Mouse (Mus musculus): Measurements from ENCODE around the gene Ccdc149. TPM values are rescaled to one million over a fixed set of nuclear protein-coding genes. Genes with fewer than 3 reads are reported as not detected.

The Ccdc149 gene
- polyA plus RNA-seq, 1 experiment from 2014 or later, result 11.7 TPM

DNA sequence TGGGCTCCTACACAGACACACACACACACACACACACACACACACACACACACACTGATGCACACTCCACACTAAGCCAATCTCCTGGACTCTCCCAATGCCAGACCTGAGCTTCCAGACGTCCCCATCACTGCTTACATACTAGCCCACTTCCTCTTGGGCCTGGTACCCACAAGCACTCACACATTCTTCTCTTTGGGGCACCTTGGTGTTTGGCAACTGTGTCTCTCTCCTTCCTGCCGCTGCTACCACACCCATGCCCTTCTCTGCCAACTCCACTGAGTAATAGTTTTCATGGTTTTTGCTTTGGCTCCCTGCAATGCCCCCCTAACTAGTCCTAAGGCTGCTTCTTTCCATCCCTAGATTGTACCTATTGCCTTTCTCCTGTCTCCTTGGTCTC, 104.7 kb downstream of the Ccdc149 start:
- Histone ChIP-seq H3K4me1 (peaks cover 8% of the 10 kb centered on the region; the same call in 1 of the 2 replicates), H3K4me3 (no peak overlapping the region), H3K27ac (replicated peaks) (no peak overlapping the region), H3K36me3 (no peaks in the 10 kb centered on the region), H3K4me2 (replicated peaks) (no peak overlapping the region), H3K9me3 (no peaks in the 10 kb centered on the region), H3K27me3 (no peaks in the 10 kb centered on the region), H3K9ac (replicated peaks) (no peak overlapping the region)
- ATAC-seq (replicated peaks), result no peak
- 75% methylated on average over 2 of the region's 2 CpGs for whole genome bisulfite sequencing

DNA sequence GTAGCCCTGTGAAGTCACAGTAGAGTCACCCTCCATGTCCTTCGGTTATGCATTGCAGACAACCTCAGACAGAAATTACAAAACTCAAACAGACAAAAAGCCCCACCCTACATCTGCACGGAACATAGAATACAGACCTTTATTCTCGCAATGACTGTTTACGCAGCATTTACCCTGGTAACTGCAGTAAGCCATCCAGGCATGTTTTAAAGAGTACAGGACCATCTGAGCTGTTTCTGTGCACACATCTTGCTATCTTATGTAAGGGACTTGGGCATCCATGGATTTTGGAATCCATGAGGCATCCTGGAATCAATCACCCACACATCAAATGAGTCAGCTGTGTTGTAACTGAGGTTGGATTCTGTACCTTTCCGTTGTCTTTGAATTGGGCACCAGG, 105.4 kb downstream of the Ccdc149 start:
- WGBS, result 91% methylated on average over 5 of the region's 5 CpGs
- no peak for ATAC-seq (replicated peaks)
- Histone ChIP-seq H3K4me3 (no peak overlapping the region), H3K36me3 (no peaks in the 10 kb centered on the region), H3K4me1 (peaks cover 8% of the 10 kb centered on the region; the same call in 1 of the 2 replicates), H3K4me2 (replicated peaks) (no peak overlapping the region), H3K27ac (replicated peaks) (no peak overlapping the region), H3K9ac (replicated peaks) (no peak overlapping the region), H3K9me3 (no peaks in the 10 kb centered on the region), H3K27me3 (no peaks in the 10 kb centered on the region)

DNA sequence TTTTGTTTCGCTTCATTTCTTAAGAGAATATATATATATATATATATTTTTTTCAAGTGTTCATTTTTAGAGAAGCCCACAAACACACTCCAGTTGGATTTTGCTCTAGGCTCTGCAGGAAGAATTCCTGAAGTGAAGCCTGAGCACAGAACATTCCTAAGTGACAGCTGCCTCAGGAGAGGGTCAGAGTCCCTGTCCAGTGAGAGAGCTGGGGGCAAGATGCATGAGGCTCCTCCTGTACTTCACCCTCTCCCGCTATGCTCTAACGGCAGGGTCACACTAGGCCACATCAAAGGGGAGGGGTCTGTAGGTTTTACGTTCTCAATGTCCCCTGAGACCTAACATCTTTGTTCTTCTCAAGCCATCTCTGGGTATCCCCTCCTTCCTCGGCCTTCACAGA, 106.8 kb downstream of the Ccdc149 start:
- no peaks in the 10 kb centered on the region for H3K27me3 ChIP-seq
- WGBS, result 73% methylated on average over 5 of the region's 5 CpGs
- no peak overlapping the region for H3K4me3 ChIP-seq
- H3K36me3 ChIP-seq, result no peaks in the 10 kb centered on the region
- no peaks in the 10 kb centered on the region for H3K9me3 ChIP-seq
- ATAC-seq (replicated peaks), result no peak
- H3K9ac ChIP-seq (replicated peaks), result no peak overlapping the region
- peaks cover 8% of the 10 kb centered on the region; the same call in 1 of the 2 replicates for H3K4me1 ChIP-seq
- H3K4me2 ChIP-seq (replicated peaks), result no peak overlapping the region
- no peak overlapping the region for H3K27ac ChIP-seq (replicated peaks)

DNA sequence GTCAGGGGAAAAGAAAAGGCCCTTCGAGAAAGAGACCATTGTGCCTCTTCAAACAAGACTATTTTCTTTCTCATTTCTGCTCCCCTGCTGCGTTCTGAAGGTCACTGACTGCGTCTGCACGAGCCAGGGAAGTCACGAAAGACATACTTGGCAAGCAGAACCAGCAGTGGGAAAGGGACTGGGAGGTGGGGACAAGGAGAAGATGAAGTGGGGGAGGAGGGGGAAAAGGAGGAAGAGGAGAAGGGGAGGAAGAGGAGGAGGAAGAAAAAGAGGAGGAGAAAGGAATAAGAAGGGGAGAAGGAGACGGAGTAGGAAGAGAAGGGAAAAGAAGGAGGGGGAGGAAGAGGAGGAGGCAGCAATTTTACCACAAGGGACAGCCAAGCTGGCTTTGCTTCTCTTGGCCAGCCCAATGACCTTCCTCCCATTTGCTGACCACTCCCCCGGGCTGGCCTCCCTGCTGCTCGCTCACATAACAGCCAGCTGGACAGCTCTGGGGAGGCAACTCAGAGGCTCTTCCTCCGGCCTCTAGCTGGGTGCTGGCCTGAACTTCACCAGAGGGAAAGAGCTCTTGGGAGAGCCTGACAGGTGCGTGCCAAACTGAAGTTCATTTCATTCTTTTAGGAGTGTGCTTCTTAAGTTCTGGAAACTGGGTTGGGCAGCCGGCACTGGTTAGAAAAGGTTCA, 107.7 kb downstream of the Ccdc149 start, which contains the start of gene Sod3:
TSS of gene Sod3 (plus strand) at position 324 of the 683 bp plus-strand sequence.
- WGBS, result 21% methylated on average over 11 of the region's 11 CpGs
- no peak within 1 kb of the TSS for H3K4me3 ChIP-seq
- no peaks in the 10 kb centered on the region for H3K9me3 ChIP-seq
- H3K4me1 ChIP-seq, result peaks cover 6% of the 10 kb centered on the region; the same call in 1 of the 2 replicates
- H3K36me3 ChIP-seq, result no peaks in the 10 kb centered on the region
- H3K27me3 ChIP-seq, result no peaks in the 10 kb centered on the region
- ATAC-seq (replicated peaks), result no peak
- no peak within 1 kb of the TSS for H3K27ac ChIP-seq (replicated peaks)
- H3K4me2 ChIP-seq (replicated peaks), result no peak within 1 kb of the TSS
- H3K9ac ChIP-seq (replicated peaks), result no peak within 1 kb of the TSS

DNA sequence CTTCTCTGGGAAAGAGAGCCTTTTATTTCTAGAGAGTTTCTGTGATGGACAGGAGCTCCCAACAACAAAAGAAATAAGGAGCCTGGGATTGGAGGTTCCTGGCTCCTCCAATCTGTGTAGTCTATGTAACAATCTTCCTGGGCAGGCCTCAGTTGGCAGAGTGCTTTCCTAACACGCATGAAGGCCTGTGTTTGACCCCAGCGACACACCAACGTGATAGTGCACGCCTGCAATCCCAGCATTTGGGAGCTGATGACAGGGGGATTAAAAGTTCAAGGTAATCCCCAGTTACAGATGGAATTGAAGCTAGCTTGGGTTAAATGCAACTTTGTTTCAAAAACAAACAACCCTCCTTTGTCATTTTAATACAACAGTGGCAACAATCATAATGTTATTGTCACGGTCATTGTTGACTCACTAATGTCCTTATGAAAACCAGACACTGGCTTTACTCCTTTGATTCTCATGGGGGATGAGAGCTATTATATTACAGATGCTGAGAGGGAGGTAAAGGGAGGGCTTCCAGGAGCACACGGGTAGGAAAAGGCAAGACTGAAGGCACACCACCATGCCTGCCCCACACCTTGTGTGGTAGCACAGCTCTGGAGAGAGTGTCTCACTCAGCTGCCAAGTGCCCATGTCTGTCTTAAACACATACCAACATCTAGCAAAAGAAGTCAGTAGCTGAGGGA, 108.4 kb downstream of the Ccdc149 start:
- H3K9me3 ChIP-seq, result no peaks in the 10 kb centered on the region
- no peak for ATAC-seq (replicated peaks)
- H3K27ac ChIP-seq (replicated peaks), result no peak overlapping the region
- H3K9ac ChIP-seq (replicated peaks), result no peak overlapping the region
- H3K4me2 ChIP-seq (replicated peaks), result no peak overlapping the region
- H3K4me1 ChIP-seq, result no peaks in the 10 kb centered on the region
- H3K27me3 ChIP-seq, result no peaks in the 10 kb centered on the region
- H3K36me3 ChIP-seq, result no peaks in the 10 kb centered on the region
- H3K4me3 ChIP-seq, result no peak overlapping the region
- 72% methylated on average over 6 of the region's 6 CpGs for whole genome bisulfite sequencing

DNA sequence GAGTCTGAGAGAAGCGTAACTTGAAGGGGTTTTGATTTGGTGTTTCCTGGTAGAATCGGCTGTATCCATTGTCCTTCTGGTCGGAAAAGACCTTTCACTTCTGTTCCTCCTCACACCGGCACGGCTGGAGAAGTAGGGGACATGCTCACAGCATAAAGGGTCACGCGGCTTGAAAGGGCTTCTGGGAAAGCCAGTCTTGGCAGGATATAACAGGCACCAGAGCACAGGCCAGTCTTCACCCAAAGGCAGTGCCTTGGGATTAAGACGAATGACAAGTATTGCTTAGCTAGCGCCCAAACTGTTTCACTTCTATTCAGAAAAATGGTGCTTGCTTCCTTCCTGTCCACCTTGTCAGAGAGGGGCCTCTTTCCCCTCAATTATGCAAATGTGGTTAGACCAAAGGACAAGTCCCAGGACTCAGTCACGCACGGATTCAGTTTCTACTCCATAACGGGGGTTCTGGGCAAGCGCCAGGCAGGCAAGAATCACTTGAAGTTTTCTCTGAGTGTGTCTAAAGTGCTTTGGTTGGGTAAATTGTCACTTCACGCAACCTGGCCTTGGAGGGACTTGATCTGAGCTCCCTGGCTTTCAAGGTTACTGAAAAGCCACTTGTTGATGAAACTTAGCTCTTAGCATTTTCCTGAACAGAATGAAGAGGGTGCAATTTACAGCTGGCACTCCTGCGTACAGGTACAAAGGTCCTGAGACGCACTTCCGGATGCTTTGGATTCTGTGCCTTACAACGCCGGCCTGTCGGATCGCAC, 110.9 kb downstream of the Ccdc149 start:
- Histone ChIP-seq H3K27ac (replicated peaks) (no peak overlapping the region), H3K9me3 (no peaks in the 10 kb centered on the region), H3K4me1 (no peaks in the 10 kb centered on the region), H3K27me3 (no peaks in the 10 kb centered on the region), H3K4me3 (no peak overlapping the region), H3K36me3 (no peaks in the 10 kb centered on the region), H3K9ac (replicated peaks) (no peak overlapping the region), H3K4me2 (replicated peaks) (no peak overlapping the region)
- 65% methylated on average over 21 of the region's 21 CpGs for WGBS
- no peak for ATAC-seq (replicated peaks)

DNA sequence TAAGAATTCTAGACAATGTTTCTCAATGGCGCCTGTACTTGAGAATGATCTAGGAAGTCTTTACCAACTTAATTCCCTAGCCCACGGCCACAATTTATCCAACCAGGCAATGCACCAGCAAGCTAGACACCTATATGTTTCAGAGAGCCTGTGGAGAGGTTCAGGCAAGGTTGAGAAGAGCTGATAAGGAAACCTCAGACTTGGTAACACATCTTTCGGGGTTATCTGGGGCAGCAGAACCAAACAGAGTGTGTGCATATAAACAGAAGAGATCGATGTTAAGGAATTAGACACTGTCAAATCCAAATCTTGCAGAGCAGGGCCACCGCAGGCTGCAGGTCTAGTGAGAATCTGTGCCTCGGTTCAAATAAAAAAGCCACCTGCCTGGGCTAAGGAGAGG, 113.2 kb downstream of the Ccdc149 start:
- H3K4me2 ChIP-seq (replicated peaks), result no peak overlapping the region
- no peaks in the 10 kb centered on the region for H3K36me3 ChIP-seq
- no peak overlapping the region for H3K27ac ChIP-seq (replicated peaks)
- no peak overlapping the region for H3K9ac ChIP-seq (replicated peaks)
- no peak overlapping the region for H3K4me3 ChIP-seq
- H3K9me3 ChIP-seq, result no peaks in the 10 kb centered on the region
- no peak for ATAC-seq (replicated peaks)
- 90% methylated on average over 6 of the region's 6 CpGs for WGBS
- no peaks in the 10 kb centered on the region for H3K4me1 ChIP-seq
- no peaks in the 10 kb centered on the region for H3K27me3 ChIP-seq

DNA sequence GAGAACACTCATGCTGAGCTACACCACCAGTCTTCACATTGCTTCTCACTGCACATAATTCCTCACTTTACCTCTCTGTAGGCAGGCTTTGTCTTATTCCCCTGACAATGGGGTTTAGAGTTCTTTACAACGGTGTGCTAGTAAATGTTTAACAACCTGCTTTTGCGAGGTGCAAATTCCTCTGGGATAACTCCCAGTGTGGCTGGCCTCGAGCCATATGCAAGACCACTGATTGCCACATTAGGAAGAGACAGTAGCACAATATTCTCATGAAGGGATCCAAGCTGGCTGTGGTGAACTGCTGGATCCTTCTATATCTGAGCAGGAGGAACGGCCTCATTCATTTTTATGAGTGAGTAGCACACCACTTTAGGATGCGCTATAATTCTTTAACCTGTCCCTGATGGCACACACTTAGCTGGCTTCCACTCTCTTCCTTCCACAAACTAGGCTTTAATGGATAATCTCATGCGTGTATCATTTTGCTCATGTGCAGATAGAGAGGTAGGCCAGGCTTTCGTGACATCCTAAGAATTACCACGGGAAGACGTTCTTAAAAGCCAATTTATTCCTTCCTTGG, 114.1 kb downstream of the Ccdc149 start:
- Histone ChIP-seq H3K4me2 (replicated peaks) (no peak overlapping the region), H3K9me3 (no peaks in the 10 kb centered on the region), H3K9ac (replicated peaks) (no peak overlapping the region), H3K4me1 (no peaks in the 10 kb centered on the region), H3K27me3 (no peaks in the 10 kb centered on the region), H3K4me3 (no peak overlapping the region), H3K36me3 (no peaks in the 10 kb centered on the region), H3K27ac (replicated peaks) (no peak overlapping the region)
- 65% methylated on average over 9 of the region's 9 CpGs for WGBS
- ATAC-seq (replicated peaks), result no peak

DNA sequence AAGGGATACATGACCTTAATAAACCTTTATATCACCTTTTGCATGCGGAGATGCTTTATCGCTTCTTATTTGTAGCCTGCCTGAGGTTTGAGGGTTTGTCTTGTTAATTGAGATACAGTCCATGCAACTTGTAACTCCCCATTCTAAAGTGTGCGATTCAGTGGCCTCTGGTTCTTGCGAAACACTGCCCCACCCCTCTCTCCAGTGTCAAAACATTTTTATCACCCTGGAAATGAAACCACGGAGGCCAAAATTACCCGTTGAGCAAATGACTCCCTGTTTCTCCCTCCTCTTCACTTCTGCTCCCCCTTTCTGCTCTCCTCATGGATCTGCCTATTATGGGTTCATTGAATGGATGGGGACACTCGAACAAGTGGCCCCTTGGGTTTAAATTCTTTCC, 115.7 kb downstream of the Ccdc149 start:
- Histone ChIP-seq H3K27me3 (no peaks in the 10 kb centered on the region), H3K4me3 (no peak overlapping the region), H3K4me2 (replicated peaks) (no peak overlapping the region), H3K27ac (replicated peaks) (no peak overlapping the region), H3K9me3 (no peaks in the 10 kb centered on the region), H3K36me3 (no peaks in the 10 kb centered on the region), H3K4me1 (no peaks in the 10 kb centered on the region), H3K9ac (replicated peaks) (no peak overlapping the region)
- ATAC-seq (replicated peaks), result no peak
- WGBS, result 86% methylated on average over 7 of the region's 7 CpGs

DNA sequence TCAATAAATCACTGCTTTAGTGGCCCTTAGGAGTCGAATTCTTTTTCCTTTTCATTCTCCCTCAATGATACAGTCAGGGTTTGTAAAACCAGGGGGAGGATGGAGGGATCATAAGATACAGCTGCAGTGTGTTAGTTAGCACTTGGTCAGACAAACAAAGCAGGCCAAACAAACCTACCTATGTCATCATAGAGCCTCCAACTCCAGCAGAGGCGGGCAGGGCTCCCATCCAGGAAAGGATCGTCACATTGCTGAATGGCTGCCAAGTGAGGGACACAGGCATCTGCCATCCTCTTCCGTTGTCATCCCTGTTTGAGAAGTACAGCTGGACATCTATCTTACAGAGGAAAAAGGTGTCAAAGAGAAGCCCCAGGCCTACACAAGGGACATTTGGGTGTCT, 116.9 kb downstream of the Ccdc149 start:
- no peaks in the 10 kb centered on the region for H3K4me1 ChIP-seq
- no peak overlapping the region for H3K9ac ChIP-seq (replicated peaks)
- no peaks in the 10 kb centered on the region for H3K36me3 ChIP-seq
- no peak overlapping the region for H3K4me2 ChIP-seq (replicated peaks)
- no peak for ATAC-seq (replicated peaks)
- H3K4me3 ChIP-seq, result no peak overlapping the region
- 65% methylated on average over 4 of the region's 4 CpGs for WGBS
- no peak overlapping the region for H3K27ac ChIP-seq (replicated peaks)
- H3K27me3 ChIP-seq, result no peaks in the 10 kb centered on the region
- H3K9me3 ChIP-seq, result no peaks in the 10 kb centered on the region

DNA sequence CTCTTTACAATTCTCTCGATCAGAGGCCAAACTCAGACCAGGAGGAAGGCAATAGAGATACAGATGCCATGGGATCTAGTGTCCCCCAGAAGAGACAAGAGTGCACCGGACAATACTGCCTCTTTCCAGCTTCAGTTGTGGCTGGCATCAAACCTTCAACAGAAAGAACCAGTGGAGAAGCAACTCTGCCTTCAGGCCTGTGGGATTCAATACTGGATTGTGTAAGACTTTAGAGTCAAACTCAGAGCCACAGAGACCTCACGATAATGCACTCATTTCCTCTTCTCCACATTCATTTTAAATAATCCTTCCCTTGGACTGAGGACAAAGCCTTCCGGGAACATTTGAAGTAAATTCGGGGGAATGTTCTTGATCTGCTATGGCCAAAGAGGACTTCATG, 118.6 kb downstream of the Ccdc149 start:
- no peak overlapping the region for H3K4me2 ChIP-seq (replicated peaks)
- no peaks in the 10 kb centered on the region for H3K36me3 ChIP-seq
- no peak overlapping the region for H3K9ac ChIP-seq (replicated peaks)
- ATAC-seq (replicated peaks), result no peak
- no peak overlapping the region for H3K27ac ChIP-seq (replicated peaks)
- WGBS, result 72% methylated on average over 5 of the region's 5 CpGs
- H3K9me3 ChIP-seq, result no peaks in the 10 kb centered on the region
- H3K27me3 ChIP-seq, result no peaks in the 10 kb centered on the region
- H3K4me1 ChIP-seq, result no peaks in the 10 kb centered on the region
- no peak overlapping the region for H3K4me3 ChIP-seq

DNA sequence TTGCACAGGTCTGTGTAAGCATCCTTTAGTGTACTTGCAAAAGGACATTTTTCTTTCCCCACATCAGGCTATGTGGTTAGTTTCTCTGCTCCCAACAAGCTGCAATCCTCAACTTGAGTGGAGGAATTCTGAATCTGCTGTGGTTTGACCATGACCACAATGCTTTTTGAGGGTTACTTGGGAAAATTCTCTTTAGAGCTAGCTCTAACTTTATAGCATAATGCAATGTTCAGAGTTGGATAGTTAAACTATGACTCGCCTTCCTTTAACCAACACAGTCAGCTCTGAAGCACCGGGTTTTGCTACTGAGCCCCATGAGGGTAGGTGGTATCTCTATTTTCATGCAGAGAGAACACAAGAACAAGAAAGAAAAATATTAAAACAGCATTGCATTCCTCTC, 119.8 kb downstream of the Ccdc149 start:
- no peaks in the 10 kb centered on the region for H3K9me3 ChIP-seq
- H3K4me2 ChIP-seq (replicated peaks), result no peak overlapping the region
- H3K4me3 ChIP-seq, result no peak overlapping the region
- no peaks in the 10 kb centered on the region for H3K4me1 ChIP-seq
- H3K36me3 ChIP-seq, result no peaks in the 10 kb centered on the region
- no peak for ATAC-seq (replicated peaks)
- WGBS, result 99% methylated on average over 2 of the region's 2 CpGs
- no peak overlapping the region for H3K9ac ChIP-seq (replicated peaks)
- no peak overlapping the region for H3K27ac ChIP-seq (replicated peaks)
- H3K27me3 ChIP-seq, result no peaks in the 10 kb centered on the region
